Mouse (Mus musculus) forebrain, embryonic 16.5 days (tissue): ENCODE measurements around the gene Rem1. TPM values are rescaled to one million over a fixed set of nuclear protein-coding genes. Genes with fewer than 3 reads are reported as not detected.

Source experiments
- ATAC-seq: fragments of 200-750 bp; cut with Nextera tagmentation; 2 replicates; pipeline ENCODE4 v1.8.0; 2017; ENCODE audit warnings: mild to moderate bottlenecking, moderate library complexity
- H3K27ac ChIP-seq: fragments of 300-500 bp; sonication (generic); 2 replicates; pipeline ENCODE4 v1.5.1; 2014; ENCODE audit warnings: low read length, control low read depth
- H3K27me3 ChIP-seq: fragments of 300-500 bp; sonication (generic); replicated peaks from 2 replicates; pipeline ENCODE4 v1.6.1; 2014; ENCODE audit warnings: low read length; ENCODE audit not compliant: control insufficient read depth, insufficient read depth
- H3K36me3 ChIP-seq: fragments of 300-500 bp; sonication (generic); 2 replicates; pipeline ENCODE4 v1.6.1; 2014; ENCODE audit not compliant: control insufficient read depth, insufficient read depth
- H3K4me1 ChIP-seq: fragments of 300-500 bp; sonication (generic); replicated peaks from 2 replicates; pipeline ENCODE4 v1.6.1; 2014; ENCODE audit warnings: low read length; ENCODE audit not compliant: control insufficient read depth, insufficient read depth
- H3K4me2 ChIP-seq: fragments of 300-500 bp; sonication (generic); 2 replicates; pipeline ENCODE4 v1.6.1; 2014; ENCODE audit warnings: mild to moderate bottlenecking, low read length, control low read depth
- H3K4me3 ChIP-seq: fragments of 300-500 bp; sonication (generic); replicated peaks from 2 replicates; pipeline ENCODE4 v1.5.1; 2014; ENCODE audit warnings: mild to moderate bottlenecking, low read length, control low read depth
- H3K9ac ChIP-seq: fragments of 300-500 bp; sonication (generic); replicated peaks from 2 replicates; pipeline ENCODE4 v1.6.1; 2014; ENCODE audit warnings: low read depth, low read length, control low read depth
- H3K9me3 ChIP-seq: fragments of 300-500 bp; sonication (generic); 2 replicates; pipeline ENCODE4 v1.6.1; 2016; ENCODE audit warnings: low read length; ENCODE audit not compliant: control insufficient read depth
- WGBS: fragments of 180-500 bp; shearing (Covaris S2); extraction: QIAGEN DNeasy Blood & Tissue Kit; methylation state at CpG from one replicate; pipeline ENCODE4 v1.1.7; 2014; 5-methylcytosine and 5-hydroxymethylcytosine counted together
- polyA plus RNA-seq: library from polyadenylated mRNA; unstranded; fragments of >200 nt; fragmentation: Nextera tagmentation; extraction: Ambion mirVana; gene quantifications from 2 replicates; pipeline ENCODE4 v1.2.1, GENCODE M21; 2015

Gene Rem1
- 0.32 and 0.67 TPM in 2 replicates for polyA plus RNA-seq

GRCm38 (mm10) chr2:152626774-152627591, at the start of gene Rem1:
Rem1 (plus strand) TSS chr2:152626951.
- H3K27ac ChIP-seq, result no peak within 1 kb of the TSS
- H3K27me3 ChIP-seq, result peaks cover 34% of the 10 kb centered on the region
- WGBS, result under 1% methylated on average over 56 of the region's 59 CpGs
- no peak for ATAC-seq
- peaks cover 10% of the 10 kb centered on the region for H3K4me1 ChIP-seq
- no peaks in the 10 kb centered on the region for H3K36me3 ChIP-seq
- H3K9me3 ChIP-seq, result no peaks in the 10 kb centered on the region
- H3K4me3 ChIP-seq, result peak within 1 kb of the TSS; percentile 29
- H3K9ac ChIP-seq, result peak within 1 kb of the TSS; percentile 5; the same call in 1 of the 2 replicates
- peak within 1 kb of the TSS; percentile 54 for H3K4me2 ChIP-seq

GRCm38 (mm10) chr2:152580107-152580506, 46.6 kb upstream of the Rem1 start, which contains the start of gene Defb19:
Defb19 (minus strand) TSS chr2:152580312.
- no peak for ATAC-seq
- H3K9me3 ChIP-seq, result no peaks in the 10 kb centered on the region
- no peak within 1 kb of the TSS for H3K4me3 ChIP-seq
- H3K4me1 ChIP-seq, result no peaks in the 10 kb centered on the region
- no peak within 1 kb of the TSS for H3K9ac ChIP-seq
- H3K27me3 ChIP-seq, result no peaks in the 10 kb centered on the region
- H3K27ac ChIP-seq, result no peak within 1 kb of the TSS
- H3K36me3 ChIP-seq, result no peaks in the 10 kb centered on the region
- no peak within 1 kb of the TSS for H3K4me2 ChIP-seq
- 79% methylated on average over 7 of the region's 7 CpGs for WGBS

DNA sequence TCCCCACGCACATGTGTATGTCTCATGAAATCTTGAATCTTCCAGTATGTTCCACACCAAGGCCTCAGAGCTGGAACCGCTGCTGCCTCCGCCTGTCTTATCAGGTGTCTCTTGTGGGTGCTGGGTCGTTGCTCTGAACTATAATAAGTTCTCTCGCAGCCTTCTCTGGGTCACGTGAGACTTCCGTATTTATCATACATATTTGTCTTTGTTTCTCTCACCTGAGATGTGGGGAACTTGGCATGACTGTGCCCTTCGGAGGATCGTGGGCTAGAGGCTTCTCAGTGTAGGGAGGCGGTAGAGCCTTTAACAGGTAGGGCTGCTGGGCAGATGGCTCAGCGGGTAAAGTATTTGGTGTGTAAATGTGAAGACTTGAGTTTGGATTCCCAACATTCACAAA, 46.1 kb upstream of the Rem1 start:
- no peak for ATAC-seq
- H3K4me2 ChIP-seq, result no peak overlapping the region
- H3K27me3 ChIP-seq, result no peaks in the 10 kb centered on the region
- no peaks in the 10 kb centered on the region for H3K4me1 ChIP-seq
- 91% methylated on average over 11 of the region's 11 CpGs for WGBS
- H3K9me3 ChIP-seq, result no peaks in the 10 kb centered on the region
- no peak overlapping the region for H3K4me3 ChIP-seq
- no peak overlapping the region for H3K27ac ChIP-seq
- H3K36me3 ChIP-seq, result no peaks in the 10 kb centered on the region
- H3K9ac ChIP-seq, result no peak overlapping the region

GRCm38 (mm10) chr2:152586926-152587560, 39.7 kb upstream of the Rem1 start:
- Histone ChIP-seq H3K4me3 (no peak overlapping the region), H3K4me2 (no peak overlapping the region), H3K4me1 (no peaks in the 10 kb centered on the region), H3K36me3 (no peaks in the 10 kb centered on the region), H3K9me3 (no peaks in the 10 kb centered on the region), H3K27me3 (no peaks in the 10 kb centered on the region), H3K9ac (no peak overlapping the region), H3K27ac (no peak overlapping the region)
- WGBS, result 81% methylated on average over 4 of the region's 4 CpGs
- ATAC-seq, result no peak

- no peaks in the 10 kb centered on the region for H3K27me3 ChIP-seq
Measured at GRCm38 (mm10) chr2:152588450-152588849, 38.3 kb upstream of the Rem1 start.

DNA sequence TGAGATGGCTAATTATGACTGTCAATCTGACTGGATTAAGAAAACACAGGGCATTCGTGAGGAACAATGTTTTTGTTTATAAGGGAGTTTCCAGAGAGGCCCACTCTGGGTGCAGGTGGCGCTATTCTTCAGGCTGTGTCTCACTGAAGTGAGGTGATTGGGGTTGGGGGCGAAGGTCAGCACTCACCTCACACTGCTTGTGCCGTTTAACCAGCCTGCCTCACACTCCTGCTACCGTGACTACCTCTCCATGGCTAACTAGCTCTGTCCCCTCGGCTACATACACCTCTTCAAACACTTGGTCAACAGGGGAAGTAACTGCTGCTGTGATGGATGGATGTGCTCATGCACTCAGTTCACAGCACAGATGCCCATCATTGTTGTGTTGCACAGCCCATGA, 37.7 kb upstream of the Rem1 start:
- Histone ChIP-seq H3K27ac (no peak overlapping the region), H3K36me3 (no peaks in the 10 kb centered on the region), H3K9me3 (no peaks in the 10 kb centered on the region), H3K4me3 (no peak overlapping the region), H3K4me1 (no peaks in the 10 kb centered on the region), H3K9ac (no peak overlapping the region), H3K27me3 (no peaks in the 10 kb centered on the region), H3K4me2 (no peak overlapping the region)
- 27% methylated on average over 6 of the region's 6 CpGs for WGBS
- no peak for ATAC-seq

More at GRCm38 (mm10) chr2:152588450-152588849, 38.3 kb upstream of the Rem1 start:
- Histone ChIP-seq H3K27ac (no peak overlapping the region), H3K36me3 (no peaks in the 10 kb centered on the region), H3K9me3 (no peaks in the 10 kb centered on the region), H3K9ac (no peak overlapping the region), H3K4me1 (no peaks in the 10 kb centered on the region), H3K4me2 (no peak overlapping the region), H3K4me3 (no peak overlapping the region)
- WGBS, result 28% methylated on average over 2 of the region's 2 CpGs
- no peak for ATAC-seq

DNA sequence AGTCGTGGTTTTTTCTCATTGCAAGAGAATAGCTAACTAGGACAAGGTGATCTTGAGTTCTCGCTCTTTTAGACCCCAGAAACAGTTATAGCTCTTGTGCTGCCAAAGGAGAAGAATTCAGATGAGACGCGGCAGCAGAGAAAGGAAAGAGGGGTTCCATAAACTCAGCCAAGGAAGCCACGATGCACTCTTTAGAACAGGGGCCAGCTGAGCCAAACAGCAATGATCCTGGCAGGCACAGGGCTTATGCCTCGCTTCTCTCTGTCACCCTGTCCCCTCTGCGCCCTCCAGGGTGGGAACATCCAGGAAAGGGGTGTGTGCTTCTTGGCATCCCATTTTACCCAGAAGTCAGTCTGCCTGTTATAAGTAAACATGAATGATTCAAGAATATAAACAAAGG, 27.5 kb upstream of the Rem1 start, which contains the start of gene Defb45:
TSS of gene Defb45 (minus strand) at position 101 of the 400 bp plus-strand sequence.
- H3K4me1 ChIP-seq, result no peaks in the 10 kb centered on the region
- no peak within 1 kb of the TSS for H3K9ac ChIP-seq
- no peak within 1 kb of the TSS for H3K4me2 ChIP-seq
- H3K27ac ChIP-seq, result no peak within 1 kb of the TSS
- no peak for ATAC-seq
- 70% methylated on average over 7 of the region's 7 CpGs for WGBS
- no peaks in the 10 kb centered on the region for H3K27me3 ChIP-seq
- no peaks in the 10 kb centered on the region for H3K36me3 ChIP-seq
- no peaks in the 10 kb centered on the region for H3K9me3 ChIP-seq
- no peak within 1 kb of the TSS for H3K4me3 ChIP-seq

DNA sequence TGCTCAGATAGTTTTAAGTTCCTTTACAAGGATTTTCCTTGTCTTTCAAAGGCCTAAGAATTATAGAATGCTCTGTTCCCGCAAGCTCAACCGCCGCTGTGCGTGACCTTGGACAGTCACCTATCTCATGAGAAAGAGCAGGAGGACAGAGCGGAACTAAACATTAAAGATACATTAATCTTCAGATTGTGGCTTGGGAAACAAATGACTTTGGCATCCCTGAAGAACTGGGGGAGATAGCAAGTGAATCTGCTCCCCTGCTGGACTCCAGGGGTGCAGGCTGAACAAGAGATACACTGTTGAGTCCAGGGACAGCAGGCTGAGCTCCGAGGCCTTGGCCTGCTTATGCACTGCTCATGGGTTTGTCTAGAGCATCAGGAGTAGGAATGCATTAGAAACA, 26.7 kb upstream of the Rem1 start:
- H3K9ac ChIP-seq, result no peak overlapping the region
- no peak overlapping the region for H3K27ac ChIP-seq
- no peak overlapping the region for H3K4me3 ChIP-seq
- H3K36me3 ChIP-seq, result no peaks in the 10 kb centered on the region
- WGBS, result 93% methylated on average over 6 of the region's 6 CpGs
- no peaks in the 10 kb centered on the region for H3K27me3 ChIP-seq
- H3K4me1 ChIP-seq, result no peaks in the 10 kb centered on the region
- no peak for ATAC-seq
- no peaks in the 10 kb centered on the region for H3K9me3 ChIP-seq
- no peak overlapping the region for H3K4me2 ChIP-seq

DNA sequence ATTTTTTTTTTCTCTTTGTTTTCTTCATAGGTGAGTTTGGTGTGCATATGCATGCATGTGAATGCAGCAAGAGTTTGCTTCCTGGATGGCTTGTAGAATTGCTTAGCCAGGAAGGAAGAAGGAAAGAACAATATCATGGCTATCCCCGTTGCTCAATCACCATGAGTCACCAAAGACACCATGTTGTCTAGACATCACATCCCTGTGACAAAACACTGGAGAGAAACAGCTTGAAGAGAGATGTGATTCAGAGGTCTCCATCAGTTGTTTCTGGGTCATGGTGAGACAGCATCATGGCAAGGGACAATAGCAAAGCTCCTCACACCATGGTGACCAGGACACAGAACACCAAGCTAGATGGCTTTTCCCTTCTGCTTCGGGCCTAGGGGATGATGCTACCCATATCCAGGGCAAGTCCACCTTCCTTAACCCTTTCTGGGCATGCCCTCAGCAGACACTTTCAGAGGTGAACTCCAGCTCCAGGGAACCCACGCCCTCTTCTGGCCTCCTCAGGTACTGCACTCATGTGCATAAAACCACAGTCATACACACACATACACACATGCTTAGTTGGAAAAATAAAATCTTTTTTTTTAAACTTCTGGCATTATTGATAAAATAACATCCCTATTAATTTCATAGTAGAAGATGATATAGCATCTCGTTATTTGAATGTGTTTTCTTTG, 25.3 kb upstream of the Rem1 start:
- Histone ChIP-seq H3K27ac (no peak overlapping the region), H3K9me3 (no peaks in the 10 kb centered on the region), H3K27me3 (no peaks in the 10 kb centered on the region), H3K9ac (no peak overlapping the region), H3K4me1 (no peaks in the 10 kb centered on the region), H3K36me3 (no peaks in the 10 kb centered on the region), H3K4me3 (no peak overlapping the region), H3K4me2 (no peak overlapping the region)
- ATAC-seq, result no peak
- 77% methylated on average over 4 of the region's 4 CpGs for WGBS
